Mouse (Mus musculus): ENCODE measurements around the gene Alkbh1. TPM values are rescaled to one million over a fixed set of nuclear protein-coding genes. Genes with fewer than 3 reads are reported as not detected.

Gene Alkbh1
- polyA plus RNA-seq, 1 experiment from 2014 or later, result 41.5 TPM

DNA sequence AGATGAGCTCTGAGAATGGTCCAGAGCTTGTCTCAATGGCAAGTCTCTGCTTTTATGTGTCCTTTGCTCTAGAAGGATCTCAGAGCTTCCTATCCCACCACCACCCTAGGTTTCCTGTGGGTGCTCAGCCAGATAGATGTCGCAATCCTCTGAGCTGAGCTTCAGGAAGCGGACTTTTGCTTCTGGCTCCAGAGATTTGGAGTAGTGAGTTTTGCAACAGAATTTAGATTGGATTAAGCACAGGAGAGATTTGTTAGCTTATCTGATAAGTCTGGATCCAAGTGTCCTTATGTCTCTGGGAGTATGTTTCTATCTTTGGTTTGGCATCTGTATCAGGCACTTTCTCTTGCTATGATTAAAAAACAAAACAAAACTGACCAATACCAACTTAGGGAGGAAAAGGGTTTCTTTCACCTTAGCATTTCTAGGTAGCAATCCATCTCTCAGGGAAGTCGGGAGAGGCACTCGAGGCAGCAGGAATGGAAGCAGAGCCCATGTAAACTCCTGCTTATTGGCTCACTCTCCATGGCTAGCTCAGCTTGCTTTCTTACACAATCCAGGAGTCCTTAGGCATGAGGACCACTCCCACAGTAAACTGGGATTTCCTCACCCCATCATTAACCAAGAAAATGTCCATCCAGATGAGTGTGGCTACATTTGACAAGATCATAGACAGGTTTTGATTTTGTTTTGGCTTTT, 50.2 kb downstream of the Alkbh1 start:
- no peak for ATAC-seq (ENCODE audit: low FRiP score)
- H3K4me1 ChIP-seq, result peaks cover 6% of the 10 kb centered on the region

DNA sequence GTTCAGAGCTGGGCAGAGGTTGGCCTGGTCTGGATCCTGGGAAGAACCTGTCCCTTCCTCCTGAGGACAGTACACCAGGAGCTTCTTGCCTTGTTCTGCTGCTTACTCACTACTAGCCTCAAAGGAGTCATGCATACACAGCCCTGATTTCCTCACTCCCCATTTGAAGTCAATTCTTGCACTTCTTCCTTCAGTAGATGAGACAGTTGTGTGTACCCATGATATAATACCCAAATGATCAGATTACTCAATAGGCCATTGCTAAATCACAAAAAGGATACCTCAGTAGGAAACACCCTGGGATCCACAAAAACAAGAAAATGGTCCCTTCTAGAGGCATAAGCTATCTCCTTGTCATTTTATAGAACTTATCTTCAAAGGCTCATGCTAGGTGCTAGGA, 52.5 kb downstream of the Alkbh1 start:
- Histone ChIP-seq H3K27me3 (replicated peaks) (peaks cover 3% of the 10 kb centered on the region; the same call in 1 of the 2 replicates), H3K4me1 (peaks cover 18% of the 10 kb centered on the region)

More for the DNA sequence above, 50.2 kb downstream of the Alkbh1 start:
- Histone ChIP-seq H3K9ac (replicated peaks) (no peak overlapping the region), H3K9me3 (replicated peaks) (no peaks in the 10 kb centered on the region), H3K4me3 (replicated peaks) (no peak overlapping the region), H3K4me2 (no peak overlapping the region), H3K27me3 (replicated peaks) (peaks cover 3% of the 10 kb centered on the region; the same call in 1 of the 2 replicates), H3K36me3 (no peaks in the 10 kb centered on the region), H3K27ac (replicated peaks) (no peak overlapping the region)
- 90% methylated on average over 4 of the region's 4 CpGs for WGBS

DNA sequence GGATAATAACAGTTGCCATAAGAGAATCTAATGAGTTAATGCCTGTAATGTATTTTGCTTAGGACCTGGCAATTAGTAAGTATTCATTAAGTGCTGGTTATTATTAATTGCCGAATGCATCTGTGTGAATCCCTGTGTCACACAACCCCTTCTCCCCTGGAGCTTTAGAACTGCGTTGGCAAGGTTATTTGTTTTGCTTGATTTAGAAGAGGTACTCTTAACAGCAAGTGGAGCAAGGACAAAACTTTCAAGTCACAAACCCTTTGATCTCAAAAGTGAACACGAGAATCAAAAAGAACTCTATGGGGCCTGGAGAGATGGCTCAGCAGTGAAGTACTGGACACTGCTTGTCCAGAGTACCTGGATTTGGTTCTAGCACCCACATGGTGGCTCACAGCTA, 54.6 kb downstream of the Alkbh1 start:
- Histone ChIP-seq H3K4me3 (replicated peaks) (peak overlapping the region; percentile 99; the same call in 1 of the 2 replicates), H3K36me3 (no peaks in the 10 kb centered on the region), H3K27me3 (replicated peaks) (peaks cover 3% of the 10 kb centered on the region; the same call in 1 of the 2 replicates), H3K9me3 (replicated peaks) (no peaks in the 10 kb centered on the region), H3K9ac (replicated peaks) (no peak overlapping the region), H3K27ac (replicated peaks) (no peak overlapping the region), H3K4me1 (peaks cover 23% of the 10 kb centered on the region), H3K4me2 (peak overlapping the region; percentile 96)
- WGBS, result 52% methylated on average over 3 of the region's 3 CpGs
- no peak for ATAC-seq (ENCODE audit: low FRiP score)

More for the DNA sequence above, 52.5 kb downstream of the Alkbh1 start:
- H3K9ac ChIP-seq (replicated peaks), result no peak overlapping the region
- no peaks in the 10 kb centered on the region for H3K9me3 ChIP-seq (replicated peaks)
- no peaks in the 10 kb centered on the region for H3K36me3 ChIP-seq
- no peak overlapping the region for H3K4me2 ChIP-seq
- no peak overlapping the region for H3K27ac ChIP-seq (replicated peaks)
- no peak overlapping the region for H3K4me3 ChIP-seq (replicated peaks)
- no peak for ATAC-seq (ENCODE audit: low FRiP score)

DNA sequence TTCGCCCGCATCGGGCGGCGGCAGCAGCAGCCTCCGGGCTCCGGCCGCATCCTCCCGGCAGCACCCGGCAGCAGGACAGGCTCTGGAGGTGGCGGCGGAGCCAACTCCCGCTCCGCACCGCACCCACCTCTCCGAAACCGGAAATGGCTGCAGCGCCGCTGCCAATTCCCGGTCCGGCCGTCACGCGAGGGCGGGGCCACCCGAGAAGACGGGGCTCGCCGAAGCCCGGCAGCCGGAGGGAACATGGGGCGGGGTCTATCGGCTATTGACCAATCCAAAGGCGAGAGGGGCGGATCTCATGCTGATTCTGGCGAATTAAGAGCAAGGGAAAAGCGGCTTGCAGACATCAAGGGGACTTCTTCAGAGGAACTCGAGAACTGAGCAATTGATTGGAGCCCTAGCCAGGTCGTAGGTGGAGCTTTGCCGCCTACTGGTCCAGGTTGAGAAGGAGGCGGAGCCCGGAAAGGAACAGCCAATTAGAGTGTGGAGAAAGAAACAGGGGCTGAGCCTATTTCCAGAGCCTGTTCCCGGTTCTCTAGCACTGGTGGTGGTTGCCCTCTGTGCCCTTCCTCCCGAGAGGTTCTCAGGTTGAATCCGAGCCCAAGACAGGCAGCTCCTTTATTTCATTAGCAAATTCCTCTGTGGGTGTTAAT, 55.6 kb downstream of the Alkbh1 start, which contains the start of gene Sptlc2:
Gene Sptlc2 (minus strand): TSS at position 234 of the 653 bp plus-strand sequence.
- peak within 1 kb of the TSS; percentile 91 for H3K9ac ChIP-seq (replicated peaks)
- peak within 1 kb of the TSS; percentile 96 for H3K4me2 ChIP-seq
- H3K27me3 ChIP-seq (replicated peaks), result no peaks in the 10 kb centered on the region
- no peaks in the 10 kb centered on the region for H3K9me3 ChIP-seq (replicated peaks)
- H3K4me1 ChIP-seq, result peaks cover 23% of the 10 kb centered on the region
- H3K27ac ChIP-seq (replicated peaks), result peak within 1 kb of the TSS; percentile 88
- no peaks in the 10 kb centered on the region for H3K36me3 ChIP-seq
- WGBS, result 0% methylated on average over 44 of the region's 45 CpGs
- H3K4me3 ChIP-seq (replicated peaks), result peak within 1 kb of the TSS; percentile 99
- peak; percentile 98 for ATAC-seq (ENCODE audit: low FRiP score)

DNA sequence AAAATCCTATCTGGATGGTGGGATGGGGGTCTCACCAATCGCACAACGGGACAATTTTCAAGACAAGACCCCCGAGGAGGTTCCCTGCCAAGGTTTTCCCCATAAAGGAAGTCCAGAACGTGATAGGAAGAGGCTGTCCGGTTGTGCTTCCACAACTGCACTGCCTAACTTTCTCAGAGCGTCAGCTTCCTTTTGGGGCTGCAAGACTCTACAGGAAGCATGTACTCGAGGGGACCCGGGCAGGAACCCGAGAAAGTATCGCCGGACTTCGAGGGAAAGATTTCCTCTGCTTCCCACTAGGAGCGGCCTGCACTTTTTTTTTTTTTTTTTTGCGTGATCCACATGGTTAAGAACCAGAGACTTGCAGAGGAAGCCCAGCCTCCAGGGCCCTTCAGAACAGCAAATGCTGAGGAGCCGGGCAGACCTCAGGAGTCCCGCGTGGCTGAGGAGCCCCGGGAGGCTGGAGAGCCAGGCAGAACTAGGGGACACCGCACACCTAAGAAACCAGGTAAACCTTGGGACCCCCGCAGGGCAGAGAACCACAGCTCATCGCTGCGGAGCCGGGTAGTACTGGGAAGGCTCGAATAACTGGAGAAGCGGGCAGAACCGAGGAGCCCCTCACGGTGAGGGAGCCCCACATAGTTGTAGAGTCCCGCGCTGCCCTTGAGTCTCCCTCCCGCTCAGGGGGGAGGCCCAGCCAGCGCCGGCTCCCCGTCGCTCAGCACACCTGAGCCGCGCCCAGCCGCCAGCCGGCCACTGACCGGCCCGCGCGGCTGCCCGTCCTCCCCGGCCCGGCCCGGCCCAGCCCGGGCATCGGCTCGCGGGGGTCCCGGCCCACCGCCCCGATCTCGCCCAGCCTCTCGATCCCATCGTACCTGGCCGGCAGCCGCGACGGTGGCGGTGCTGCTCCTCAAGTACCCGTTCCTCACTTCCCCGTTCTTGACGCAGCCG, 56.4 kb downstream of the Alkbh1 start:
- H3K9me3 ChIP-seq (replicated peaks), result no peaks in the 10 kb centered on the region
- peaks cover 23% of the 10 kb centered on the region for H3K4me1 ChIP-seq
- H3K36me3 ChIP-seq, result no peaks in the 10 kb centered on the region
- H3K4me2 ChIP-seq, result peak overlapping the region; percentile 96
- H3K9ac ChIP-seq (replicated peaks), result peak overlapping the region; percentile 91
- peak; percentile 63 for ATAC-seq (ENCODE audit: low FRiP score)
- under 1% methylated on average over 62 of the region's 65 CpGs for WGBS
- H3K27me3 ChIP-seq (replicated peaks), result no peaks in the 10 kb centered on the region
- H3K27ac ChIP-seq (replicated peaks), result peak overlapping the region; percentile 88
- H3K4me3 ChIP-seq (replicated peaks), result peak overlapping the region; percentile 99

DNA sequence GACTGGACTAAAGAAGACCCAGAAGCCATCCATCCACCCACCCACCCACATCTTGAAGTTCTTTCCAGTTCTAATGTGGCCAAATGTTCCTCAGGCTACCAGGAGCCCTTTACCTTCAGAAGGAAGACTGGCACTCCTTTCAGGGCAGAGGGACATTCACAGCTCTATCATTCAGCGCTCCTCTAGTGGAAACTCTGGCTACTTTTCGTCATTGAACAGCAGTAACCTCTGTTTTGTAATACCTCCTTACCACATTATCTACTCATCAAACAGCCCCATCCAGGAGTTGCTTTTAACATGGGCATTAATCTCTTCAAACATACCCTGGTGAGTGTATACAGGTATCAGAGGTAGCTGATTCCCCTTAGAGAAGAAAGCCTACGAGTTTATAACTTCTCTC, 58.8 kb downstream of the Alkbh1 start:
- Histone ChIP-seq H3K4me3 (replicated peaks) (no peak overlapping the region), H3K9ac (replicated peaks) (no peak overlapping the region), H3K27ac (replicated peaks) (no peak overlapping the region), H3K4me2 (no peak overlapping the region), H3K9me3 (replicated peaks) (no peaks in the 10 kb centered on the region), H3K27me3 (replicated peaks) (no peaks in the 10 kb centered on the region), H3K36me3 (no peaks in the 10 kb centered on the region), H3K4me1 (peaks cover 23% of the 10 kb centered on the region)
- ATAC-seq (ENCODE audit: low FRiP score), result no peak
- WGBS, result 92% methylated on average over 3 of the region's 3 CpGs

DNA sequence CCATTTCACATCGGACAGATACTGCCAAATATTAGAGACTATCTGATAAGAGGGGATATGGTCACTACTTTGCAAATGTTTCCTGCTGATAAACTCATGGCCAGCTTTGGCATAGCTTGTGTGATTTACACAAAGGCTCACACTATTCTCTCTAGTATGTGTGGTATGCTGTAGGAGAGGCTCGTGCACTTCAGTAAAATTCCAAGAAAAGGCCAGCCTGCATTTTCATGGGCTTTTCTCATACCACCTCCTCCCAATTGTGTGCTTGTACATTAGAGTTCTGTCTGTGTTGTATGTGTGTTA, 62.5 kb downstream of the Alkbh1 start:
- Histone ChIP-seq H3K9ac (replicated peaks) (no peak overlapping the region), H3K4me3 (replicated peaks) (no peak overlapping the region), H3K4me2 (no peak overlapping the region), H3K27ac (replicated peaks) (no peak overlapping the region), H3K9me3 (replicated peaks) (no peaks in the 10 kb centered on the region), H3K36me3 (no peaks in the 10 kb centered on the region), H3K27me3 (replicated peaks) (no peaks in the 10 kb centered on the region), H3K4me1 (peaks cover 6% of the 10 kb centered on the region)
- 76% methylated on average over 2 of the region's 2 CpGs for WGBS
- ATAC-seq (ENCODE audit: low FRiP score), result no peak

DNA sequence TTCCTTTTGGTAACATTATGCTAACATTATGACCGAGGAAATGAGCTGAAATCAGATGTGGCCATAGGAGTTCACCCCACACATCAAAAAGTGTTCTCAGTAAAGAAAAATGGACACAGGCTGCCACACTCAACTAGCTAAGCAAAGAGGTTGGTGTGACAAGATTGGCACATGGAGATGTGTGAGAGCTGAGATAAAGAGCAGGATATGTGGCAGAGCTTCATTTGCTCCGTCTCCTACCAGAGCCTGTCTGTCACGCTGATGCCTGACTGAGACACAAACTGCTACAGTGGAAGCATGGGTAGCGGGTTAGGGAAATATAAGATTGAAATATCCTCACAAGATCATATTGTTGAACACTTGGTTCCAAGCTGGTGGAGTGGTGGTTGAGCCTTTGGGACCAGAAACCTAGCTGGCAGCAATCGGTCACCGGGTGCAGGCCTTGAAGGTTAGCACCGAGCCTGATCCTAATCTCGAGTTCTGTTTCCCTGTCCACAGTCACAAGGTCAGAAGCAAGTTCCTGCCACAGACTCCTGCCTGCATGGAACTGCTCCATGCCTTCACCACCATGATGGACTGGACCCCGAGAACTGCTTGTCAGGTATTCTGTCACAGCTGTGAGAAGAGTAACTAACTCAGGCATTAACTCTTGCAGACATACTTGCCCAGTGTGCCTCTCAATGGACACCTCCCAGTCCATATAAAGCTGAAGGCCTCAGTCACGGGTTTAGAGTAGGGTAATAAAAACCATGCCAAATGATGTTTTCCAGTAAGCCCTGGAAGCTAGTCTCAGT, 63.0 kb downstream of the Alkbh1 start:
- no peaks in the 10 kb centered on the region for H3K36me3 ChIP-seq
- no peak for ATAC-seq (ENCODE audit: low FRiP score)
- H3K27ac ChIP-seq (replicated peaks), result no peak overlapping the region
- H3K9ac ChIP-seq (replicated peaks), result no peak overlapping the region
- H3K4me3 ChIP-seq (replicated peaks), result no peak overlapping the region
- no peak overlapping the region for H3K4me2 ChIP-seq
- 90% methylated on average over 10 of the region's 10 CpGs for WGBS
- H3K27me3 ChIP-seq (replicated peaks), result no peaks in the 10 kb centered on the region
- no peaks in the 10 kb centered on the region for H3K9me3 ChIP-seq (replicated peaks)
- H3K4me1 ChIP-seq, result 0 out of 2 replicates have a peak, but pooled peaks cover under 1% of the 10 kb centered on the region

DNA sequence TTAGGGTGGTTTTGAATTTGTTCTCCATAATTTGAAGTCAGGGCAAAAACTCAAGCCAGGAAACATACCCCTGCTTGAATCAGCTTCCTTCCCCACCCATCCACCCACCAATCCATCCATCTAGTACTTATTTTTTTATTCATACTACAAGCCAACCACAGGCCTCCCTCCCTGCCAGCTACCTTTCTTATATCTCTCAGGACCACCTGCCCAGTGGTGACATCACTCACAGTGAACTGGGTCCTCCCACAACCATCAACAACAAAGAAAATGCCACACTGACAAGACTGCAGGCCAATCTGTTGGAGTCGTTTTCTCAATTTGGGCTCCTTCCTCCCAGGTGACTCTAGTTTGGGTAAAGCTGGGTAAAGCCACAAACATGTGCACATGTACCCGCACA, 64.3 kb downstream of the Alkbh1 start:
- WGBS, result 78% methylated on average over 2 of the region's 2 CpGs
- Histone ChIP-seq H3K4me3 (replicated peaks) (no peak overlapping the region), H3K9ac (replicated peaks) (no peak overlapping the region), H3K9me3 (replicated peaks) (no peaks in the 10 kb centered on the region), H3K4me2 (no peak overlapping the region), H3K36me3 (no peaks in the 10 kb centered on the region), H3K27me3 (replicated peaks) (no peaks in the 10 kb centered on the region), H3K4me1 (no peaks in the 10 kb centered on the region), H3K27ac (replicated peaks) (no peak overlapping the region)
- ATAC-seq (ENCODE audit: low FRiP score), result no peak
